Mouse (Mus musculus) gastrocnemius, postnatal 36 days (tissue): ENCODE measurements at regions not wholly inside any gene's neighbourhood (a gene's known extent, or its start where the extent isn't known, plus 50 kb on each side); places are given as distances from the start of the nearest gene placed in this dataset.

Experiments used
- DNase-seq, 2 experiments: peaks; one replicate each; pipeline ENCODE4 v3.0.0; 2022
- intact Hi-C: fragments of 180-260 bp; cut with DNase I; formaldehyde crosslinking; loops from one replicate; pipeline ENCODE4 v1.15.1; 2025

GRCm38 (mm10) chr12:52622398-52622797 is 76.8 kb upstream of the Akap6 start:
- intact Hi-C loops, result no loop called here
- no peak for DNase-seq

GRCm38 (mm10) chr12:52623416-52624108 is 75.6 kb upstream of the Akap6 start:
- intact Hi-C loops, result no loop called here

GRCm38 (mm10) chr12:52624871-52625270 is 74.3 kb upstream of the Akap6 start:
- intact Hi-C loops, result no loop called here

More at GRCm38 (mm10) chr12:52623416-52624108, 75.6 kb upstream of the Akap6 start:
- no peak for DNase-seq

GRCm38 (mm10) chr12:52628771-52629170 is 70.4 kb upstream of the Akap6 start:
- no peak for DNase-seq
- intact Hi-C loops, result no loop called here

More at GRCm38 (mm10) chr12:52624871-52625270, 74.3 kb upstream of the Akap6 start:
- no peak for DNase-seq

- intact Hi-C loops, result loop anchor here (5.0 to 10.0 kb wide), 2 partner anchors 130 to 623 kb away; partner anchors contain the start of gene Arhgap5
These were observed 63.9 kb upstream of the Akap6 start for GRCm38 (mm10) chr12:52635121-52635878.

GRCm38 (mm10) chr12:52636186-52636881 is 62.8 kb upstream of the Akap6 start:
- intact Hi-C loops, result loop anchor here (5.0 to 10.0 kb wide), 2 partner anchors 132 to 624 kb away; partner anchors contain the start of gene Arhgap5

More at GRCm38 (mm10) chr12:52635121-52635878, 63.9 kb upstream of the Akap6 start:
- no peak for DNase-seq

GRCm38 (mm10) chr12:52636920-52637319 is 62.3 kb upstream of the Akap6 start:
- DNase-seq, result no peak
- intact Hi-C loops, result loop anchor here (5.0 to 10.0 kb wide), 2 partner anchors 132 to 625 kb away; partner anchors contain the start of gene Arhgap5

More at GRCm38 (mm10) chr12:52636186-52636881, 62.8 kb upstream of the Akap6 start:
- no peak for DNase-seq

- intact Hi-C loops, result loop anchor here (5.0 to 10.0 kb wide), 2 partner anchors 133 to 625 kb away; partner anchors contain the start of gene Arhgap5
- DNase-seq, result peak; percentile 13 to 16
These were observed 61.5 kb upstream of the Akap6 start for GRCm38 (mm10) chr12:52637506-52638249.

- intact Hi-C loops, result loop anchor here (5.0 to 10.0 kb wide), 2 partner anchors 134 to 626 kb away; partner anchors contain the start of gene Arhgap5
- DNase-seq, result no peak
These were observed 60.7 kb upstream of the Akap6 start for GRCm38 (mm10) chr12:52638461-52638860.

GRCm38 (mm10) chr12:52644059-52644458 is 55.1 kb upstream of the Akap6 start:
- DNase-seq, result no peak
- intact Hi-C loops, result no loop called here
